Mouse (Mus musculus) E14TG2a.4 (cell line): Measurements from ENCODE around the gene Gpr22.
A peak's percentile ranks its signal among the peaks of the same experiment; 100 is the strongest.

Source experiments
- CTCF ChIP-seq: conservative IDR thresholded peaks from 2 replicates; pipeline ENCODE4 v1.5.1; 2014; ENCODE audit warnings: low read length
- NANOG ChIP-seq: IDR thresholded peaks from 2 replicates; pipeline ENCODE4 v1.6.1; 2014; ENCODE audit warnings: borderline replicate concordance, low read length, mixed read lengths
- POU5F1 ChIP-seq: IDR thresholded peaks from 2 replicates; pipeline ENCODE4 v1.6.1; 2014; ENCODE audit warnings: low read length, borderline replicate concordance

GRCm38 (mm10) chr12:31719586-31720275 lies 6.0 kb upstream of the Gpr22 start:
- TF ChIP-seq CTCF (peak; percentile 43), NANOG (no peak), POU5F1 (no peak)
